ENCODE assay signal across 8 mouse cellular contexts in genomic region chr11:69417449-69418384, GRCm38 (mm10). TPM values are rescaled to one million over a fixed set of nuclear protein-coding genes. Genes with fewer than 3 reads are reported as not detected.
DNase-seq lines count a peak whose midpoint lies in the region; ATAC-seq lines count a peak whose summit lies in the region.

No protein-coding gene starts in this region.

- H3K36me3 ChIP-seq in forebrain, embryonic 10.5 days (replicated peaks), result peaks cover 14% of the 10 kb centered on the region
- peaks cover 4% of the 10 kb centered on the region; the same call in 1 of the 2 replicates for H3K36me3 ChIP-seq in heart, embryonic 15.5 days
- H3K36me3 ChIP-seq in liver, embryonic 13.5 days, result peaks cover 3% of the 10 kb centered on the region; the same call in 1 of the 2 replicates
- H3K36me3 ChIP-seq in stomach, embryonic 16.5 days (ENCODE audit: control insufficient read depth, insufficient read depth, low read length), result no peaks in the 10 kb centered on the region

- peak; percentile 82 for DNase-seq in CD4-positive, CD25-positive, alpha-beta regulatory T cell, adult 2 months (ENCODE audit: low read depth, low spot score)
- DNase-seq in c-Kit-positive CD71-positive TER-119-negative erythroid progenitor cells, embryonic 14.5 days (ENCODE audit: low read depth), result peak; percentile 81
- DNase-seq in forebrain, embryonic 10.5 days (ENCODE audit: extremely low spot score, low spot score), result peak; percentile 97
- peak; percentile 98 for DNase-seq in kidney, postnatal 14 days
- peak; percentile 66 for DNase-seq in liver, embryonic 13.5 days
- DNase-seq in naive thymus-derived CD4-positive, alpha-beta T cell, adult 2 months (ENCODE audit: low read depth), result peak; percentile 75

- no peaks in the 10 kb centered on the region for H3K9me3 ChIP-seq in forebrain, embryonic 10.5 days
- H3K9me3 ChIP-seq in heart, embryonic 15.5 days (replicated peaks), result no peaks in the 10 kb centered on the region
- no peaks in the 10 kb centered on the region for H3K9me3 ChIP-seq in liver, embryonic 13.5 days (replicated peaks)
- no peaks in the 10 kb centered on the region for H3K9me3 ChIP-seq in stomach, embryonic 16.5 days (replicated peaks; ENCODE audit: control insufficient read depth, low read length)

- peak; percentile 58 for ATAC-seq in heart, embryonic 15.5 days (replicated peaks; ENCODE audit: insufficient number of reproducible peaks, insufficient read depth, low FRiP score, low read depth)
- no peak for ATAC-seq in liver, embryonic 13.5 days (ENCODE audit: low read depth)
- ATAC-seq in stomach, embryonic 16.5 days (ENCODE audit: insufficient read depth, low FRiP score), result peak; percentile 41

- H3K4me2 ChIP-seq in heart, embryonic 15.5 days, result peak overlapping the region; percentile 93
- H3K4me2 ChIP-seq in liver, embryonic 13.5 days, result peak overlapping the region; percentile 95
- H3K4me2 ChIP-seq in stomach, embryonic 16.5 days (ENCODE audit: low read depth, low read length), result peak overlapping the region; percentile 98

- H3K4me3 ChIP-seq in forebrain, embryonic 10.5 days, result peak overlapping the region; percentile 79
- H3K4me3 ChIP-seq in heart, embryonic 15.5 days, result peak overlapping the region; percentile 61
- peak overlapping the region; percentile 61 for H3K4me3 ChIP-seq in liver, embryonic 13.5 days (replicated peaks)
- peak overlapping the region; percentile 67 for H3K4me3 ChIP-seq in stomach, embryonic 16.5 days (replicated peaks; ENCODE audit: low read length)

- H3K4me1 ChIP-seq in forebrain, embryonic 10.5 days, result peaks cover 92% of the 10 kb centered on the region
- peaks cover 77% of the 10 kb centered on the region for H3K4me1 ChIP-seq in heart, embryonic 15.5 days (replicated peaks)
- peaks cover 83% of the 10 kb centered on the region for H3K4me1 ChIP-seq in liver, embryonic 13.5 days (replicated peaks)
- peaks cover 43% of the 10 kb centered on the region for H3K4me1 ChIP-seq in stomach, embryonic 16.5 days (ENCODE audit: control insufficient read depth, insufficient read depth, low read length)

- peak overlapping the region; percentile 99 for H3K27ac ChIP-seq in forebrain, embryonic 10.5 days
- peak overlapping the region; percentile 95 for H3K27ac ChIP-seq in heart, embryonic 15.5 days
- peak overlapping the region; percentile 81 for H3K27ac ChIP-seq in liver, embryonic 13.5 days
- H3K27ac ChIP-seq in stomach, embryonic 16.5 days (ENCODE audit: low read length), result peak overlapping the region; percentile 99

- peaks cover 27% of the 10 kb centered on the region for H3K27me3 ChIP-seq in forebrain, embryonic 10.5 days (ENCODE audit: poor library complexity, severe bottlenecking)
- H3K27me3 ChIP-seq in heart, embryonic 15.5 days, result peaks cover 16% of the 10 kb centered on the region
- H3K27me3 ChIP-seq in liver, embryonic 13.5 days, result peaks cover 51% of the 10 kb centered on the region
- H3K27me3 ChIP-seq in stomach, embryonic 16.5 days (ENCODE audit: control insufficient read depth, insufficient read depth, low read length), result peaks cover 6% of the 10 kb centered on the region

- H3K9ac ChIP-seq in heart, embryonic 15.5 days, result peak overlapping the region; percentile 65
- H3K9ac ChIP-seq in liver, embryonic 13.5 days, result peak overlapping the region; percentile 73
- H3K9ac ChIP-seq in stomach, embryonic 16.5 days (ENCODE audit: low read length), result peak overlapping the region; percentile 81

- WGBS in forebrain, embryonic 10.5 days, result under 1% methylated on average over 39 of the region's 39 CpGs
- WGBS in heart, embryonic 15.5 days, result 0% methylated on average over 39 of the region's 39 CpGs
- under 1% methylated on average over 39 of the region's 39 CpGs for WGBS in liver, embryonic 13.5 days (ENCODE audit: insufficient replicate concordance)
- under 1% methylated on average over 39 of the region's 39 CpGs for WGBS in stomach, embryonic 16.5 days

RNA-seq across cellular contexts. Expression of gene Kdm6b, which starts 4.2 kb away (rescaled TPM):
- 31.7 TPM in 2 replicates for polyA plus RNA-seq in forebrain, embryonic 10.5 days (2016; fragmentation: Nextera tagmentation; extraction: Ambion mirVana)
- 18.6 and 19.5 TPM in 2 replicates for polyA plus RNA-seq in heart, embryonic 15.5 days (2015; fragmentation: Nextera tagmentation; extraction: Ambion mirVana)
- polyA plus RNA-seq in liver, embryonic 13.5 days (2015; fragmentation: Nextera tagmentation; extraction: Ambion mirVana), result 4.8 and 5.1 TPM in 2 replicates
- polyA plus RNA-seq in stomach, embryonic 16.5 days (2015; fragmentation: Nextera tagmentation; extraction: Ambion mirVana), result 21.2 and 21.4 TPM in 2 replicates

RNA-seq across cellular contexts. Expression of gene Tmem88, which starts 19.7 kb away (rescaled TPM):
- polyA plus RNA-seq in forebrain, embryonic 10.5 days (2016; fragmentation: Nextera tagmentation; extraction: Ambion mirVana), result 23.3 and 23.4 TPM in 2 replicates
- polyA plus RNA-seq in heart, embryonic 15.5 days (2015; fragmentation: Nextera tagmentation; extraction: Ambion mirVana), result 37.3 and 40.6 TPM in 2 replicates
- 8.9 and 9.5 TPM in 2 replicates for polyA plus RNA-seq in liver, embryonic 13.5 days (2015; fragmentation: Nextera tagmentation; extraction: Ambion mirVana)
- 26.4 and 28.7 TPM in 2 replicates for polyA plus RNA-seq in stomach, embryonic 16.5 days (2015; fragmentation: Nextera tagmentation; extraction: Ambion mirVana)

RNA-seq across cellular contexts. Expression of gene Cyb5d1, which starts 22.3 kb away (rescaled TPM):
- polyA plus RNA-seq in forebrain, embryonic 10.5 days (2016; fragmentation: Nextera tagmentation; extraction: Ambion mirVana), result 47.3 and 54.6 TPM in 2 replicates
- polyA plus RNA-seq in heart, embryonic 15.5 days (2015; fragmentation: Nextera tagmentation; extraction: Ambion mirVana), result 20.6 and 24.0 TPM in 2 replicates
- polyA plus RNA-seq in liver, embryonic 13.5 days (2015; fragmentation: Nextera tagmentation; extraction: Ambion mirVana), result 10.3 and 13.0 TPM in 2 replicates
- 29.4 TPM in 2 replicates for polyA plus RNA-seq in stomach, embryonic 16.5 days (2015; fragmentation: Nextera tagmentation; extraction: Ambion mirVana)

RNA-seq across cellular contexts. Expression of gene Naa38, which starts 22.4 kb away (rescaled TPM):
- polyA plus RNA-seq in forebrain, embryonic 10.5 days (2016; fragmentation: Nextera tagmentation; extraction: Ambion mirVana), result 131 and 136 TPM in 2 replicates
- polyA plus RNA-seq in heart, embryonic 15.5 days (2015; fragmentation: Nextera tagmentation; extraction: Ambion mirVana), result 129 and 132 TPM in 2 replicates
- 102 and 105 TPM in 2 replicates for polyA plus RNA-seq in liver, embryonic 13.5 days (2015; fragmentation: Nextera tagmentation; extraction: Ambion mirVana)
- 144 and 148 TPM in 2 replicates for polyA plus RNA-seq in stomach, embryonic 16.5 days (2015; fragmentation: Nextera tagmentation; extraction: Ambion mirVana)

RNA-seq across cellular contexts. Expression of gene Chd3, which starts 48.5 kb away (rescaled TPM):
- polyA plus RNA-seq in forebrain, embryonic 10.5 days (2016; fragmentation: Nextera tagmentation; extraction: Ambion mirVana), result 40.7 and 44.9 TPM in 2 replicates
- polyA plus RNA-seq in heart, embryonic 15.5 days (2015; fragmentation: Nextera tagmentation; extraction: Ambion mirVana), result 14.2 and 22.9 TPM in 2 replicates
- 2.6 and 4.4 TPM in 2 replicates for polyA plus RNA-seq in liver, embryonic 13.5 days (2015; fragmentation: Nextera tagmentation; extraction: Ambion mirVana)
- 48.5 and 55.4 TPM in 2 replicates for polyA plus RNA-seq in stomach, embryonic 16.5 days (2015; fragmentation: Nextera tagmentation; extraction: Ambion mirVana)
